Mouse (Mus musculus): ENCODE measurements at regions not wholly inside any gene's neighbourhood (a gene's known extent, or its start where the extent isn't known, plus 50 kb on each side); places are given as distances from the start of the nearest gene placed in this dataset.

DNA sequence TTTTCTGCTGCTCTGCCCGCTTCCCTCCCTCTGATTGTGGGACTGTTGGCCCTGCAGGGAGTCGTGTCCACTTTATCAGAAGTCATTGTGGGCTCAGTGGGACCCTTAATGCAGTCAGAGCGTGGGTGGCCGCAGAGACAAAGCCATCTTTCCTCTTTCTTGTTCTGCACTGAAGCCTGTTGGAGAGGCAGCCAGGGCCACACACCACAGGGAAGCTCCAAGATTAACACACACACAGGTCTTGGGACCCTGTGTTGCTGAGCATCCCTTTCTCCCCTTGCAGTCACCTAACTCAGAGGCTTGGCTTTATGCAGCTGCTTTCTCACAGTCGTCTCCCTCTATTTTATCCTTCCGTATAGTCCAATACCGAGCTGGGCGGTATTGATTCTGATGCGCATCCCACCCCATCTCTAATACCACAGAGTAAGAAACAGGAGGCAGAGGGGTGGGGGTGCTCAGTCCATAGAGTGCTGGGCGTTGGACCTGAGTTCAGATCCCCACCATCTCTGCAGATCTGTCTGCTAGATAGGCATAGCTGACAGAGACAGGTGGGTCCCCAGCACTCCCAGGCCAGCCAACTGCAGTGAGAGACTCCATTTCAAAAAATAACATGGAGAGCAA lies 63.4 kb upstream of the Atp1a1 start:
- TF ChIP-seq POLR2A (IDR thresholded peaks at IDR 0.05; ENCODE audit: insufficient read length, low read depth) (no peak), E2F4 (IDR thresholded peaks at IDR 0.05; ENCODE audit: insufficient read depth) (no peak), MYOD1 (IDR thresholded peaks at IDR 0.05; ENCODE audit: control insufficient read depth in 1 of 3, insufficient read length in 2 of 3, low read depth in 2 of 3) (no peak), CEBPB (IDR thresholded peaks at IDR 0.05; ENCODE audit: insufficient read depth, poor library complexity, severe bottlenecking) (no peak), USF1 (IDR thresholded peaks at IDR 0.05; ENCODE audit: low read depth) (no peak), POLR2AphosphoS2 (IDR thresholded peaks at IDR 0.05; ENCODE audit: insufficient read length, low read depth) (no peak), TCF3 (IDR thresholded peaks at IDR 0.05; ENCODE audit: insufficient read length, low read depth) (no peak)
